Mouse (Mus musculus) forebrain, embryonic 13.5 days (tissue): Measurements from ENCODE around the gene Bcor. TPM values are rescaled to one million over a fixed set of nuclear protein-coding genes. Genes with fewer than 3 reads are reported as not detected.

Source experiments
- ATAC-seq: fragments of 200-750 bp; cut with Nextera tagmentation; 2 replicates; pipeline ENCODE4 v1.8.0; 2017
- H3K27ac ChIP-seq: fragments of 300-500 bp; sonication (generic); 2 replicates; pipeline ENCODE4 v1.5.1; 2015; ENCODE audit warnings: inconsistent platforms, mild to moderate bottlenecking, moderate library complexity
- H3K27me3 ChIP-seq: fragments of 300-500 bp; sonication (generic); 2 replicates; pipeline ENCODE4 v1.6.1; 2015; ENCODE audit warnings: mild to moderate bottlenecking, inconsistent platforms
- H3K36me3 ChIP-seq: fragments of 300-500 bp; sonication (generic); 2 replicates; pipeline ENCODE4 v1.6.1; 2015; ENCODE audit warnings: mild to moderate bottlenecking, inconsistent platforms; ENCODE audit not compliant: poor library complexity, severe bottlenecking
- H3K4me1 ChIP-seq: fragments of 300-500 bp; sonication (generic); 2 replicates; pipeline ENCODE4 v1.6.1; 2015; ENCODE audit warnings: inconsistent platforms
- H3K4me2 ChIP-seq: fragments of 300-500 bp; sonication (generic); 2 replicates; pipeline ENCODE4 v1.6.1; 2015; ENCODE audit warnings: inconsistent platforms, mild to moderate bottlenecking, moderate library complexity
- H3K4me3 ChIP-seq: fragments of 300-500 bp; sonication (generic); 2 replicates; pipeline ENCODE4 v1.5.1; 2015; ENCODE audit warnings: mild to moderate bottlenecking, inconsistent platforms
- H3K9ac ChIP-seq: fragments of 300-500 bp; sonication (generic); 2 replicates; pipeline ENCODE4 v1.6.1; 2015; ENCODE audit warnings: mild to moderate bottlenecking, inconsistent platforms
- H3K9me3 ChIP-seq: fragments of 300-500 bp; sonication (generic); replicated peaks from 2 replicates; pipeline ENCODE4 v1.6.1; 2016; ENCODE audit warnings: inconsistent platforms
- WGBS: fragments of 180-500 bp; shearing (Covaris S2); methylation state at CpG from one replicate; pipeline ENCODE4 v1.1.7; 2015; 5-methylcytosine and 5-hydroxymethylcytosine counted together
- polyA plus RNA-seq: library from polyadenylated mRNA; unstranded; fragments of >200 nt; fragmentation: Nextera tagmentation; extraction: Ambion mirVana; gene quantifications from 2 replicates; pipeline ENCODE4 v1.2.1, GENCODE M21; 2015

Bcor gene
- polyA plus RNA-seq, 1 experiment from 2014 or later: 16.2 TPM

DNA sequence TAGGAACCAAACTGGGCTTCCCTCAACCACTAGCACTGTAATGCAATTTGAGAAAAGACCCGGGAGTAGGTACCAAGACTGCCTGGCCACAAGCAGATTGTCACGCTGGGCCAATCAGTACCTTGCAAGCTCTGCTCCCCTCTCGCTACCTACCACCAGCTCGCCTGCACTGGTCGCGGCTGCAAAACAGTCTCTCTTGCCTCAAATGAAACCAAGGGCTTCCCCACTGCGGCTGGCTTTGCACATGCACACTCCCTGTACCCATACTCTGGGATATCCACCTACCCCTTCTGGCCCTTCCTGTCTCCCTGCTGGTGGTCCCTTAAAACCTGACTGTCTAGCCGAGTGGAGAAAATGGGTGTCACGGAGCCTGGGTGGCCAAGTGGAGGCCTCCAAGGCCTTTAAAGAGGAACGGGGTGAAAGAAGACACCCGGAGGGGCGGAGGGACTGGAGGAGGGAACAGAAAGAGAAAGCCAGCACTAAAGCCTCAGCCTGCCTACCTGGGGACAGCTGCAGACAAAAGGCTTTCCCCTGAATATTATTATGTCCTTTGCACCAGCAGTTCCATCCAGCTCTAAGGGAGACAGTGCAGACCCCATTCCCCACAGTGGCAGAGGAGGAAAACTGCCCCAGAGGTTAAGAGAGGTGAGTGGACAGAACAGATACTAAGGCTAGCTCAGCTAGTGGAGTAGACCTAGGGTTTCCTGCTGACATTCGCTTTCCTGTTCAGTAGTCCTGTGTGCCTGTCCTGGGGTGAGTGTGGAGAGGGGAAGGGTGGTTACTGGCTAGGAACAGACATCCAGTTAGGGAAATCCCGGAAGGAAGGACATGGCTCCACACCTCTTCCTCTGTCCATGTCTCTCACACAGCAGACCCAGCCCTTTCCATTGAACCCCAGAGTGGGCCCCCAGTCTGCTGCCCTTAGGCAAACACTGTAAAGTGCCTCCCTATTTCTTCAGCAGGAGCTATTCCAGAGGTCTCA lies 30.0 kb downstream of the Bcor start:
- ATAC-seq: no peak
- Histone ChIP-seq H3K4me3 (no peak overlapping the region), H3K9me3 (no peaks in the 10 kb centered on the region), H3K27me3 (peaks cover 91% of the 10 kb centered on the region), H3K27ac (no peak overlapping the region), H3K4me2 (no peak overlapping the region), H3K9ac (no peak overlapping the region), H3K36me3 (no peaks in the 10 kb centered on the region), H3K4me1 (peaks cover 56% of the 10 kb centered on the region)
- WGBS: 16% methylated on average over 14 of the region's 14 CpGs

GRCm38 (mm10) chrX:12129230-12129629 lies 30.9 kb downstream of the Bcor start:
- peak; percentile 25; the same call in 1 of the 2 replicates for ATAC-seq
- Histone ChIP-seq H3K9me3 (no peaks in the 10 kb centered on the region), H3K27me3 (peaks cover 89% of the 10 kb centered on the region), H3K36me3 (no peaks in the 10 kb centered on the region), H3K4me1 (peaks cover 56% of the 10 kb centered on the region), H3K4me3 (peak overlapping the region; percentile 60), H3K27ac (peak overlapping the region; percentile 51), H3K9ac (peak overlapping the region; percentile 84; the same call in 1 of the 2 replicates), H3K4me2 (peak overlapping the region; percentile 65)
- 4% methylated on average over 24 of the region's 24 CpGs for WGBS

DNA sequence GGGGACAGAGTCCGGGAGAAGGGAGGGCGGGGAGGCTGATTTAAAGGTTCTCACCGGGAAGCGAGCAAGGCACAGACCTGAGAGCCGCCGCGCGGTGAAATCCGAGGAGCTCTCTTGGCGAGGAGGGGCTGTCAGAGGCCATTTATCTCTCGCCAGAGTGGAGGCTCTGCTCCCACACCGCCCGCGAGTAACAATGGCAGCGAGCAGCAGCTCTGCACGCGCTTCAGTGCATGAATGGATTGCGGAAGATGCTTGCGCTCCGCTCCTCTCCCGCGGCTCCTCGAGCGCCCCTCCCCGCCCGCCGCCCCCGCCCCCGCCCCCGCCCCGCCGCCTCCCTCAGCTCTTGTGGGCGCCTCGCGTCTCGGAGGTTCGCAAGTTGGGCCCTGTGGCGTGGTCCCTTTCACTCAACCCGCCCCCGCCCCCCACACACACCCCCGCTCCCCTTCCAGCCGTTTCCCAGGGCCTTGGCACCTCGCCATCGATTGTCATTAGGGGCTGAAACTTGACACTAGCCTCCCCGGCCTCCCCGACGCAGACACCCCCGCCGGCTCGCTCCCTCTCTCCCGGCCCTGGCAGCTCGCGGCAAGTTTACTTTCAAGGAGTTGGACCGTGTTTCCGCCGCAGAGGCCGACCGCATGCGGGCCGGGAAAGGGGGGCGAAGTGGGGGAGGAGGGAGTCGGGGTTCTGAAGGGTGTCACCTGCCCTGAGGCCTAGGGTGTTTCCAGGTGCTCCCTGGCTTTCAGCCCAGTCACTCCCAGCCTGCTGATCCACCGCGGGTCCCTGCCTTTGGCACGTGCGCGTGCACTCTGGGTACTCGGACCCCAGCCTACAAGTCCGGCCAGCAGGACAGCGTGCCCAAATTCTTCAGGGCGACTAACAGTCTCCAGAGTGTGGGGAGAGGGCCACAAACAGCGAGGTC lies 31.7 kb downstream of the Bcor start:
- peak; percentile 75 for ATAC-seq
- H3K4me2 ChIP-seq: peak overlapping the region; percentile 65
- H3K9ac ChIP-seq: peak overlapping the region; percentile 84
- no peaks in the 10 kb centered on the region for H3K9me3 ChIP-seq
- peak overlapping the region; percentile 92 for H3K27ac ChIP-seq
- H3K27me3 ChIP-seq: peaks cover 87% of the 10 kb centered on the region
- H3K4me1 ChIP-seq: peaks cover 56% of the 10 kb centered on the region
- H3K4me3 ChIP-seq: peak overlapping the region; percentile 60
- WGBS: 1% methylated on average over 20 of the region's 72 CpGs
- no peaks in the 10 kb centered on the region for H3K36me3 ChIP-seq

- no peaks in the 10 kb centered on the region for H3K36me3 ChIP-seq
- H3K4me2 ChIP-seq: peak overlapping the region; percentile 65
- H3K4me1 ChIP-seq: peaks cover 56% of the 10 kb centered on the region
- H3K9me3 ChIP-seq: no peaks in the 10 kb centered on the region
- peak overlapping the region; percentile 60 for H3K4me3 ChIP-seq
- peak; percentile 23 for ATAC-seq
- peak overlapping the region; percentile 92 for H3K27ac ChIP-seq
- 2% methylated on average over 34 of the region's 37 CpGs for WGBS
- peaks cover 82% of the 10 kb centered on the region for H3K27me3 ChIP-seq
- H3K9ac ChIP-seq: peak overlapping the region; percentile 84
These were observed 32.4 kb downstream of the Bcor start for GRCm38 (mm10) chrX:12127799-12128164.

DNA sequence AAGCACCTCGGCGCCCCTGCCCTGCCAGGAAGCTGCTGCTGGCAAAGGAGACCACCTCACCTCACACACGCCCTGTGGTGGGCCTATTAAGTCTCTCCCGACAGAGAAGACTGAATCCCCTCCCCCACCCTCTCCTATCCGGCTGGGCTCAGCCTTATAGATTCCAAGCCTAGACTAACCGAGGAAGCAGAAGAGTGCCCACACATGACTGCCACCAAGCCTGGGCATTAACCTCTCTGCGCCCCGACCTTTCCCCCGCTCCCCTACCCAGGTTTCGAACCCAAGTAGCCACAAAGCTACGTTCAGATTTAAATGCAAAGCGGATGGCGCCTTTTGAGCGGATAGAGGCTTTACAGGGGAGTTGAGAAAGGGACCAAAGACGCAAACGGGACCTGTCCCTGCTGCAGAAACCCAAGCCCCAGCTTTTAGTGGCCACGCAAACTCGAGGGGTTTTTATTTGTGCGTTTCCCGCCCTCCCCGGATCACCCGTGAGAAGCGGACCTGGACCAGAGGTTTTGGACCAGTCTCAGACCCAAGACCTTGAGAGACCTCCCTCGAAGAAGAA lies 33.0 kb downstream of the Bcor start:
- 4% methylated on average over 24 of the region's 24 CpGs for WGBS
- Histone ChIP-seq H3K4me2 (peak overlapping the region; percentile 65), H3K4me3 (peak overlapping the region; percentile 60), H3K9ac (peak overlapping the region; percentile 84), H3K27ac (peak overlapping the region; percentile 92; the same call in 1 of the 2 replicates), H3K36me3 (no peaks in the 10 kb centered on the region), H3K9me3 (no peaks in the 10 kb centered on the region), H3K27me3 (peaks cover 78% of the 10 kb centered on the region), H3K4me1 (peaks cover 58% of the 10 kb centered on the region)
- no peak; the same call in 1 of the 2 replicates for ATAC-seq

- ATAC-seq: no peak; the same call in 1 of the 2 replicates
- Histone ChIP-seq H3K4me2 (peak overlapping the region; percentile 65), H3K4me3 (peak overlapping the region; percentile 60), H3K27ac (no peak overlapping the region), H3K9ac (peak overlapping the region; percentile 84), H3K27me3 (peaks cover 72% of the 10 kb centered on the region), H3K9me3 (no peaks in the 10 kb centered on the region), H3K4me1 (peaks cover 58% of the 10 kb centered on the region), H3K36me3 (no peaks in the 10 kb centered on the region)
- WGBS: 6% methylated on average over 21 of the region's 22 CpGs
These were observed 33.6 kb downstream of the Bcor start for GRCm38 (mm10) chrX:12126408-12127105.

DNA sequence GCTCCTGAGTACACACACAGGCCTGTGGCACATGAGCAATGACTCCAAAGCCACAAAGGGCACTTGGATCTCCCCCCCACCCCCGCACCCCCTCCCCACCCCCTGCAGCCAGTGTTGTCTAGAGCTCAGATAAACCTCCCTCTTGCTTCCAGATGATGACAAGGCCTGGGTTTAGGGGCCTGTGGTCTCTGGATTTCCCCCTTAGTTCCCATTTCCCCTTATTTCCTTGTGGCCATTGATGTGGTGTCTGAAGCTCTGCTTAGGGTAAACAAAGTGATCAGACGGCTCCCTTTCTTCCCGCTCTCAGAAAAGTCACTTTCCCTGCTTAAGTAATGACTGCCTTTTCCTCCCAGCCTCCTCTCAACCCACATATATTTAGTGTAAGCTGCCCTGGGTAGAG lies 35.6 kb downstream of the Bcor start:
- no peak for ATAC-seq
- Histone ChIP-seq H3K9ac (no peak overlapping the region), H3K27ac (no peak overlapping the region), H3K4me2 (no peak overlapping the region), H3K4me1 (peaks cover 52% of the 10 kb centered on the region), H3K4me3 (no peak overlapping the region), H3K27me3 (peaks cover 52% of the 10 kb centered on the region), H3K36me3 (no peaks in the 10 kb centered on the region), H3K9me3 (no peaks in the 10 kb centered on the region)
- 14% methylated on average over 3 of the region's 3 CpGs for WGBS

DNA sequence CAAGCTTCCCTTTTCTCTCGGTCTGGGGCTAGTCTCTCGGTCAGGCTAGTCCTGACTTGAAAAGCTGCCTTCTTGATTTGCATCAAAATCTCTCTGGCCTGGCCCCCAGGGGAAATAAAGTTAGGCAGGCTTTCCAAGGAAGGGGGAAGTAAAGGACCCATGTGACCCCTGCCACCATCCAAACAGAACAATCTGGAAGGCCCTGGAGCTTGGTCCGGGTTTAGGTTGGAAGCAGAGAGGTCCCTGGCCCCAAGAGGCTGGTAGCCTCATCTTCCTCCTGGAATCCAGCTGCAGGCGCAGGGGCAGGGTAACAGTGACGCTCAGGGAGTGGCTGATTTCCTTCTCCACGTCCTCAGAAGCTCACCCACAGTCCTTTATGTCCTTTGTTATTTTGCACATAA lies 36.5 kb downstream of the Bcor start:
- Histone ChIP-seq H3K36me3 (no peaks in the 10 kb centered on the region), H3K4me2 (peak overlapping the region; percentile 32), H3K27ac (no peak overlapping the region; the same call in 1 of the 2 replicates), H3K4me3 (no peak overlapping the region), H3K9ac (no peak overlapping the region), H3K4me1 (peaks cover 43% of the 10 kb centered on the region), H3K27me3 (peaks cover 44% of the 10 kb centered on the region), H3K9me3 (no peaks in the 10 kb centered on the region)
- 6% methylated on average over 5 of the region's 6 CpGs for WGBS
- ATAC-seq: no peak

DNA sequence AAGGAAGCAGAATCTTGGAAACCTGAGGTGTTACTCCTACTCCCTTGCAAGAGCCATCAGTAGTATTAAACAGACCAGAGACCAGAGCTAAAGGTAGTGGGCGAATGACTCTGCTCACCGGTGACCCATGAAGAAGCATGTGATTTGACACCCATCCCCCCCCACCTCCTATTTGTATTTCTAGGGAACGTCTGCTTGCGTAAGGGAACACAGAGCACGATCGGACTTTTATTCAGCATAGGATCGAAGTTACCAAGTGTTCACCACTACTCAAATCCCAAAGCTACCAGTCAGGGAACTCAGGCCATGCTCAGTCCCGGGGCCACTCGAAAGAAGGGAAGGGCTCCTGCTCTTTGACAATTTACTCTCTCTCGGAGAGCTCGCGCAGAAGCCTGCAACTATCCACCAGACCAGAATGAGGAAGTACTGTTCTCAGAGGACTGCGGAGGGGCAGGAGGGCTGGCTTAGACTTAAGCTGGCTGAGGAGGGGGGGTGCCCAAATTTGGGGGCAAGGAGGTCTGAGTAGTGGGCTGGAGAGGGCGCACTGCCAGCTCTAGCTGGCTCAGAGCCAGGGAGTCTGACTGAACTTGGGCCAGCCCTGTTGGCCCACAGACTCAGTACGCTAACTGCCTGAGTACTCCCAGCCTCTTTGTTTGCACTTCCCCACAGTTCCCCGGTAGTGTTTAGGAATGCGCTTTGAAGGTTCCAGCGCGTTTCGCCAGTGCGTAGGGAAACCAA lies 37.4 kb downstream of the Bcor start:
- H3K27ac ChIP-seq: no peak overlapping the region; the same call in 1 of the 2 replicates
- peaks cover 42% of the 10 kb centered on the region for H3K4me1 ChIP-seq
- no peak overlapping the region for H3K4me3 ChIP-seq
- peak overlapping the region; percentile 39 for H3K4me2 ChIP-seq
- 11% methylated on average over 20 of the region's 21 CpGs for WGBS
- H3K9ac ChIP-seq: no peak overlapping the region; the same call in 1 of the 2 replicates
- peaks cover 34% of the 10 kb centered on the region for H3K27me3 ChIP-seq
- no peaks in the 10 kb centered on the region for H3K9me3 ChIP-seq
- peak; percentile 70 for ATAC-seq
- no peaks in the 10 kb centered on the region for H3K36me3 ChIP-seq

DNA sequence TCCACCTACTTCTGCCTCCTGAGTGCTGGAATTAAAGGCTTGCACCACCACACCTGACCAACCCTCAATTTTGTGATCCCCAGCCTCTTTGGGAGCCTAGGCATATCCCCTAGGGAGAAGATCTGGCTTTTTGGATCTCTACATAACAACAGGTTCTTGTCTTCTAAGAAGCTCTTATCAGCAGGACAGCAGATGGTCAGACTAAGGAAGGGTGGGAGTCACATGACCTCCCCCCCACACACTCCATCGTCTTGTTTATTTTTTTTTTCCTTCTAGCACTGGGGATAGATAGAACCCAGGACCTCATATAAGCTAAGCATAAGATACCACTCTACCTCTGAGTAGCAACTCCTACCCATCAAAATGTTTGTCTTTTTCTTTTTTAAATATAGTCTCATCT lies 40.7 kb downstream of the Bcor start:
- Histone ChIP-seq H3K4me1 (peaks cover 23% of the 10 kb centered on the region), H3K27me3 (peaks cover 4% of the 10 kb centered on the region; the same call in 1 of the 2 replicates), H3K27ac (no peak overlapping the region), H3K36me3 (no peaks in the 10 kb centered on the region), H3K4me2 (no peak overlapping the region), H3K9me3 (no peaks in the 10 kb centered on the region), H3K4me3 (no peak overlapping the region), H3K9ac (no peak overlapping the region)
- WGBS: 57% methylated on average over 1 of the region's 1 CpGs
- no peak for ATAC-seq
